22 mouse cellular contexts compared by ENCODE assay signal in the genomic region with DNA sequence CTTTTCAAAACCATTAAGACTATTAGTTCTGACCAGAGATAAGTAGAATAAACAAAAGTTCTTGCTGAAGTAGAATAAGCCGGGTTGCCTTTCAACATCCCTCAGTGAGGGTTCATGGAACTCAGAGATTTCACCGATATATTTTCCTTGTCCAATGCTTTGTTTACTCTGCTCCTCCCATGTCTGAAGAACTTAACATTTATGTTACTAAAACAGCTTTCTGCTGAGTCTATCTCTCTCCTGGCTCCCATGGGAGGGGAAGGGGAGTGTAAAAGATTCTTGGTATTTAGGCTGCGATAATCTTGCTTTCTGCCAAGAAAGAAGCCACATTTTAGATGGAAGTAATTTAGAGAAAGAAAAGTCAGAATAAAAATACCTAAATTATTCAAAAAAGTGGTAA.
"Had no signal": no experiment of that assay in that cellular context is flagged by ENCODE, and none has a peak within 500 bp of the region (broad histone marks: within the 10 kb centered on the region; RNA-seq: fewer than 3 reads in every experiment).

No protein-coding gene starts in this region.

- ATAC-seq: liver, postnatal 0 days; midbrain, embryonic 15.5 days had no signal

- H3K4me2 ChIP-seq: limb, embryonic 12.5 days; limb, embryonic 15.5 days; liver, embryonic 11.5 days; midbrain, embryonic 12.5 days; midbrain, embryonic 15.5 days; neural tube, embryonic 12.5 days; neural tube, embryonic 15.5 days; stomach, embryonic 15.5 days had no signal

- H3K27me3 ChIP-seq: limb, embryonic 12.5 days; limb, embryonic 15.5 days; midbrain, embryonic 12.5 days; midbrain, embryonic 15.5 days; neural tube, embryonic 12.5 days; neural tube, embryonic 15.5 days; stomach, embryonic 15.5 days had no signal

- H3K9ac ChIP-seq: limb, embryonic 12.5 days; limb, embryonic 15.5 days; liver, embryonic 14.5 days; liver, postnatal 0 days; midbrain, embryonic 12.5 days; midbrain, embryonic 15.5 days; neural tube, embryonic 12.5 days; neural tube, embryonic 15.5 days; stomach, embryonic 15.5 days had no signal

- DNase-seq: kidney, adult 11 months; kidney, adult 8-10 months; kidney, postnatal 14 days; kidney, postnatal 4 days; left cerebral cortex, postnatal 4 days; liver, postnatal 0 days; lung, postnatal 10 days; right cerebral cortex, adult 18-20 months; right cerebral cortex, postnatal 14 days; right cerebral cortex, postnatal 4 days; thymus, adult 18-20 months; thymus, postnatal 36 days had no signal

- H3K4me1 ChIP-seq: midbrain, embryonic 12.5 days; neural tube, embryonic 12.5 days; neural tube, embryonic 15.5 days; stomach, embryonic 15.5 days had no signal

- H3K27ac ChIP-seq: limb, embryonic 12.5 days; limb, embryonic 15.5 days; liver, embryonic 14.5 days; macrophage; midbrain, embryonic 12.5 days; midbrain, embryonic 15.5 days; neural tube, embryonic 12.5 days; neural tube, embryonic 15.5 days; stomach, embryonic 15.5 days had no signal

- H3K4me3 ChIP-seq: limb, embryonic 12.5 days; limb, embryonic 15.5 days; midbrain, embryonic 12.5 days; midbrain, embryonic 15.5 days; neural tube, embryonic 12.5 days; neural tube, embryonic 15.5 days; stomach, embryonic 15.5 days had no signal

- H3K36me3 ChIP-seq: limb, embryonic 12.5 days; limb, embryonic 15.5 days; midbrain, embryonic 12.5 days; midbrain, embryonic 15.5 days; neural tube, embryonic 12.5 days; neural tube, embryonic 15.5 days; stomach, embryonic 15.5 days had no signal

- H3K9me3 ChIP-seq: limb, embryonic 12.5 days; limb, embryonic 15.5 days; midbrain, embryonic 12.5 days; midbrain, embryonic 15.5 days; neural tube, embryonic 12.5 days; neural tube, embryonic 15.5 days; stomach, embryonic 15.5 days had no signal
